Mouse (Mus musculus) small intestine, adult 2 months (tissue): Measurements from ENCODE around the gene Ptprm. TPM values are rescaled to one million over a fixed set of nuclear protein-coding genes. Genes with fewer than 3 reads are reported as not detected.

Experiments
- H3K27ac ChIP-seq: fragments of 200-500 bp; 2 replicates; pipeline ENCODE4 v1.5.1; 2012; ENCODE audit warnings: low read depth, low read length, control low read depth, inconsistent platforms; ENCODE audit not compliant: insufficient read depth
- H3K27me3 ChIP-seq: fragments of 200-500 bp; 2 replicates; pipeline ENCODE4 v1.6.1; 2012; ENCODE audit warnings: mild to moderate bottlenecking, moderate library complexity, low read length, inconsistent platforms; ENCODE audit not compliant: control insufficient read depth, insufficient read depth
- H3K36me3 ChIP-seq: fragments of 200-500 bp; 2 replicates; pipeline ENCODE4 v1.6.1; 2012; ENCODE audit warnings: mild to moderate bottlenecking, low read length, control low read depth, inconsistent platforms; ENCODE audit not compliant: control insufficient read depth, insufficient read depth
- H3K4me1 ChIP-seq: fragments of 200-500 bp; 2 replicates; pipeline ENCODE4 v1.6.1; 2012; ENCODE audit warnings: low read length, inconsistent platforms, mixed read lengths; ENCODE audit not compliant: control insufficient read depth, insufficient read depth, insufficient read length
- H3K4me3 ChIP-seq: fragments of 200-500 bp; 2 replicates; pipeline ENCODE4 v1.5.1; 2012; ENCODE audit warnings: low read depth, mild to moderate bottlenecking, control low read depth, inconsistent platforms, low read length, moderate library complexity
- CTCF ChIP-seq: fragments of 200-500 bp; IDR thresholded peaks from 2 replicates; pipeline ENCODE4 v1.5.1; 2012; ENCODE audit warnings: low read depth, mild to moderate bottlenecking, control low read depth, inconsistent platforms, low read length, moderate library complexity, mixed read lengths; ENCODE audit not compliant: insufficient replicate concordance, insufficient read length; ENCODE audit errors: extremely low read depth
- POLR2A ChIP-seq: fragments of 200-500 bp; IDR thresholded peaks from 2 replicates; pipeline ENCODE4 v1.6.1; 2012; ENCODE audit warnings: low read depth, mild to moderate bottlenecking, control low read depth, inconsistent platforms, low read length, moderate library complexity
- WGBS: fragments of 180-500 bp; shearing (Covaris S2); methylation state at CpG from one replicate; pipeline ENCODE4 v1.1.7; 2018; 5-methylcytosine and 5-hydroxymethylcytosine counted together
- polyA plus RNA-seq: library from polyadenylated mRNA; depleted of rRNA; stranded (reverse); fragments of >200 nt; gene quantifications from 2 replicates; pipeline ENCODE4 v1.2.3, GENCODE M21; 2012

Gene Ptprm
- polyA plus RNA-seq, 1 experiment: 3.8 TPM

- H3K27me3 ChIP-seq: no peaks in the 10 kb centered on the region
- H3K4me1 ChIP-seq: no peaks in the 10 kb centered on the region
- H3K4me3 ChIP-seq: no peak overlapping the region
- no peaks in the 10 kb centered on the region for H3K36me3 ChIP-seq
- 43% methylated on average over 5 of the region's 5 CpGs for WGBS
- TF ChIP-seq CTCF: no peak
- TF ChIP-seq POLR2A: no peak
- no peak overlapping the region for H3K27ac ChIP-seq
Observed at GRCm38 (mm10) chr17:66960986-66961385, 393.3 kb downstream of the Ptprm start.

- Histone ChIP-seq H3K36me3 (no peaks in the 10 kb centered on the region), H3K27me3 (no peaks in the 10 kb centered on the region), H3K4me1 (no peaks in the 10 kb centered on the region), H3K27ac (no peak overlapping the region), H3K4me3 (no peak overlapping the region)
- TF ChIP-seq CTCF: no peak
- TF ChIP-seq POLR2A: no peak
- 48% methylated on average over 6 of the region's 6 CpGs for WGBS
Observed at GRCm38 (mm10) chr17:66960557-66960956, 393.7 kb downstream of the Ptprm start.

- H3K36me3 ChIP-seq: no peaks in the 10 kb centered on the region
- H3K27ac ChIP-seq: no peak overlapping the region
- no peak overlapping the region for H3K4me3 ChIP-seq
- H3K4me1 ChIP-seq: no peaks in the 10 kb centered on the region
- H3K27me3 ChIP-seq: no peaks in the 10 kb centered on the region
- WGBS: 95% methylated on average over 2 of the region's 2 CpGs
- no peak for TF ChIP-seq POLR2A
- TF ChIP-seq CTCF: no peak
Observed at GRCm38 (mm10) chr17:66959815-66960214, 394.4 kb downstream of the Ptprm start.

DNA sequence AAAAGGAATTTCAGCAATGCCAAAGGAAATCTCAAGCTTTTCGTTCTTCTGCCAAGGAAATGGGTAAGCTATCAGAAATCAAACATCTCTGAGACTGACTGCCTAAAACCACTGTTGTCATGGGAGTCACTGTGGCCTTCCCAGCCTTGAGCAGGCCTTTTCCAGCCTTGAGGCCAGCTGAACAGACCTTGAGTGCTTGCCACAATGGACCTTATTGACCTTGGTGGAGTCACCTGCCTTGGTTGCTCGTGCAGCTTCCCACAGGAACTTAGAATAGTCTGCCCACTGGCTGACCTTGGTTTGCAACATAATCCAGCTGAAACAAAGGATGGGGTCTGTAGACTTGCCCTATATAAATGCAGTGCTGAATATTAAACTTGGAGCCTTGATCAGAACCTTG lies 395.5 kb downstream of the Ptprm start:
- 75% methylated on average over 2 of the region's 2 CpGs for WGBS

DNA sequence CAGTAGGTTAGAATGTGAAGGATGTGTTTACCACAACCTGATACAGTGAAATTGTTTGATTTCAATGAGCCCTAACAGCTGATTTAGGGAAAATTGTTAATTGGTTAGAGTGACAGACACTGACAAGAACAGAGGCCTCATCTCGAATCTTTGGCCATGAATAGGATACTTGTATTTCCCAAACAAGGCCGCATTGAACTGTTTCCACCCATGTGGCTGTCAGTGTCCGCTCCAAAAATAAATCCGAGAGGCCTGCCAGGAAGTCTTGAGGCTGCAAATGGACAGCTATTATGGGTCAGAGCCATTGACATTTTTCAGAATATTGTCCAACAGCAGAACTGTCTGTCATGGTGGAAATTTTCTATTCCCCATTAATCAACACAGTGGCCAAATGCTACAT lies 409.8 kb downstream of the Ptprm start:
- H3K27me3 ChIP-seq: no peaks in the 10 kb centered on the region
- no peak overlapping the region for H3K4me3 ChIP-seq
- no peaks in the 10 kb centered on the region for H3K4me1 ChIP-seq
- no peaks in the 10 kb centered on the region for H3K36me3 ChIP-seq
- no peak overlapping the region for H3K27ac ChIP-seq
- 85% methylated on average over 4 of the region's 4 CpGs for whole genome bisulfite sequencing
- TF ChIP-seq POLR2A (no peak), CTCF (no peak)

More for the DNA sequence above, 395.5 kb downstream of the Ptprm start:
- Histone ChIP-seq H3K4me3 (no peak overlapping the region), H3K27ac (no peak overlapping the region), H3K27me3 (no peaks in the 10 kb centered on the region), H3K36me3 (no peaks in the 10 kb centered on the region), H3K4me1 (no peaks in the 10 kb centered on the region)
- TF ChIP-seq POLR2A (no peak), CTCF (no peak)

DNA sequence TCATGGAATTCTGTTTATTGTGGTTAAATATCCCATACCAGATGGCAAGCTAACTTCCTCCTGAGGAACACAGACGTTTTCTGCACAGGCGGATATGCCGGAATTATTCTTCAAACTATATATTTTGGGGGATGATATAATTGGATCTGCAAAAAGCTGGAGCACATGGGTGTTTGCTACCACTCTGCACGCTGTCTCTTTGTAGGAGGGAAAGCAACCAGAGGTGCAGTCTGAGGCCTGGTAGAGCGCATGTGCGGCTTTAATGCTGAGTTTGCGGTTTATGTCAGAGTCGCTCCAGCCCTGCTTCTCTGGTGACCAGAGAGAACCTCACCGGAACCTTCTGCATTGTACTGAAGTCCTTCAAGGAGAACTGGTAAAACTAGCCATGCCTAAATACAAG lies 410.7 kb downstream of the Ptprm start:
- no peaks in the 10 kb centered on the region for H3K27me3 ChIP-seq
- 90% methylated on average over 9 of the region's 9 CpGs for WGBS
- H3K4me3 ChIP-seq: no peak overlapping the region

DNA sequence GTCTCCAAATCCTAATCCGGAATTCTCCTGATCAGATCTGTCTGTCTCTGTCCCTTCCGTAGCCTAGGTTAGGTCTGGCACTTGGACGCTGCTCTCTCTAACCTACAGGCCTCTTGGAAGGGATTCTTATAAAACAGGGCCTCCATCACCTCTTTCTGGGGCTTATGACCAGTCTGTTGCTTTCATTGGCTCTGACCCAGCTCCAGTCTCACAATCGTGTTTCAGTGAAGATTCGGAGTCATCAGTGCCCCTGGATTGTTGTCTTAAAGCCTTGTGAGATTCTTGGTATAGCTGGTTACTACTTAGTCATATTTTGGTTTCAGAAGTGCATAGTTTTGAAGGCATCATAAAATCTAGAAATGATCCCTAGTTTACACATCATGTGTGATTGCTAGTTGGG lies 428.6 kb downstream of the Ptprm start:
- 86% methylated on average over 5 of the region's 5 CpGs for WGBS
- Histone ChIP-seq H3K27ac (no peak overlapping the region), H3K27me3 (no peaks in the 10 kb centered on the region), H3K4me1 (no peaks in the 10 kb centered on the region), H3K4me3 (no peak overlapping the region), H3K36me3 (no peaks in the 10 kb centered on the region)
- TF ChIP-seq POLR2A (no peak), CTCF (no peak)

More for the DNA sequence above, 410.7 kb downstream of the Ptprm start:
- TF ChIP-seq POLR2A: no peak
- no peak for TF ChIP-seq CTCF
- no peaks in the 10 kb centered on the region for H3K36me3 ChIP-seq
- H3K4me1 ChIP-seq: no peaks in the 10 kb centered on the region
- H3K27ac ChIP-seq: no peak overlapping the region

- H3K36me3 ChIP-seq: no peaks in the 10 kb centered on the region
- H3K27me3 ChIP-seq: no peaks in the 10 kb centered on the region
- no peak for TF ChIP-seq CTCF
- TF ChIP-seq POLR2A: no peak
- no peak overlapping the region for H3K4me3 ChIP-seq
- H3K27ac ChIP-seq: no peak overlapping the region
- 67% methylated on average over 6 of the region's 6 CpGs for WGBS
- H3K4me1 ChIP-seq: no peaks in the 10 kb centered on the region
Observed at GRCm38 (mm10) chr17:66914696-66915095, 439.6 kb downstream of the Ptprm start.
